Mouse (Mus musculus) adrenal gland, postnatal 10 days (tissue): ENCODE measurements at regions not wholly inside any gene's neighbourhood (a gene's known extent, or its start where the extent isn't known, plus 50 kb on each side); places are given as distances from the start of the nearest gene placed in this dataset.

Source experiments
- DNase-seq: peaks from one replicate; pipeline ENCODE4 v3.0.0; 2021; ENCODE audit warnings: mixed read lengths

GRCm38 (mm10) chr2:174892658-174893057 lies 117.4 kb upstream of the Gm14444 start:
- no peak for DNase-seq

GRCm38 (mm10) chr2:174897424-174897823 lies 112.6 kb upstream of the Gm14444 start:
- no peak for DNase-seq

GRCm38 (mm10) chr2:174899940-174900670 lies 109.9 kb upstream of the Gm14444 start:
- no peak for DNase-seq

GRCm38 (mm10) chr2:174900671-174900991 lies 109.4 kb upstream of the Gm14444 start:
- DNase-seq = peak; percentile 79

GRCm38 (mm10) chr2:174901801-174902200 lies 108.2 kb upstream of the Gm14444 start:
- no peak for DNase-seq

- no peak for DNase-seq
These were observed 106.4 kb upstream of the Gm14444 start for GRCm38 (mm10) chr2:174903627-174904026.

GRCm38 (mm10) chr2:174905865-174906639 lies 104.0 kb upstream of the Gm14444 start:
- peak; percentile 53 for DNase-seq

GRCm38 (mm10) chr2:174917146-174917905 lies 92.7 kb upstream of the Gm14444 start:
- no peak for DNase-seq

- DNase-seq = no peak
These were observed 92.1 kb upstream of the Gm14444 start for GRCm38 (mm10) chr2:174917975-174918374.

- no peak for DNase-seq
These were observed 87.8 kb upstream of the Gm14444 start for GRCm38 (mm10) chr2:174922208-174922607.

- DNase-seq = no peak
These were observed 80.3 kb upstream of the Gm14444 start for GRCm38 (mm10) chr2:174929718-174930117.

- DNase-seq = peak; percentile 87
These were observed 77.7 kb upstream of the Gm14444 start for GRCm38 (mm10) chr2:174932137-174933012.

- no peak for DNase-seq
These were observed 77.1 kb upstream of the Gm14444 start for GRCm38 (mm10) chr2:174933013-174933353.

GRCm38 (mm10) chr2:174936665-174937064 lies 73.4 kb upstream of the Gm14444 start:
- DNase-seq = peak; percentile 17

GRCm38 (mm10) chr2:174937930-174938329 lies 72.1 kb upstream of the Gm14444 start:
- no peak for DNase-seq

GRCm38 (mm10) chr2:174942221-174942620 lies 67.8 kb upstream of the Gm14444 start:
- no peak for DNase-seq

GRCm38 (mm10) chr2:174948106-174948505 lies 61.9 kb upstream of the Gm14444 start:
- no peak for DNase-seq
